Mouse (Mus musculus): ENCODE data around the gene Fbxo8. TPM values are rescaled to one million over a fixed set of nuclear protein-coding genes. Genes with fewer than 3 reads are reported as not detected.

Gene Fbxo8
- 87.7 TPM for polyA plus RNA-seq (2017; shearing (Covaris generic))

DNA sequence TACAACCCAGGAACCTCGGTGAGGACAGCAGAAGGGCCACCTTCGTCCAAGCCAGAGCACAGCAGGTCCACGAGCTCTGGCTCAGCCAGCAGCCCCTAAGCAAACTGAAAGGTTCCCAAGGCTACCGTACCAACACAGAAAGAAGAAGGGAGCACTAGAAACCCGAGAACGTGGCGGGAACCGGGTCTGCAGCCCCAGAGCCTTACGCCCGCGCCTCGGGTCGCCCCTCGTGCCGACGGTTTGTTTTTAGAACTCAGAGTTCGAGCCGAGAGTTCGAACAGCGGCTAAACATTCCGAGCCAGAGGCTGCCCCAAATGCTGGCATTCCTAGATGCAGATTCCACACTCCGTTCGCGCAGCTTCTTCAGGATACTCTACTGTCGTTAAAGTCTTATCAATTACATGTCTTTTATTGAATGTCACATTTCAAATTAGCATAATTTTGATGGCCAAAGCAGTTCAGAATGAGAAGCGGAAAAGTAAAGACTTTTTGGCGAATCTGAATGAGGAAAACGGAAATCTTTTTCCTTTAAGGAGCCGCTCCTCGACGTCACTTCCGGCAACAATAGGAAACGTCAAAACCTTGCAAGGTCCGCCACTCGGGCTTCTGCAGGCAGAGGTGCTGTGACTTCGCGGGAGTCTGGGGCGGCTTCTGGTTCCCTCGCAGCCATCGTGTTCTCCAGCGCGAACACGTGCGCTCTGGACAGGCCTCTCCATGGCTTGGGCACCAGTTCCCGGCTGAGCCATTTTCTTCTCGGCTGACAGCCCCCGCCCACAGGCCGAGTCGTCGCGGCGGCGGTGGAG is at the start of gene Fbxo8, which contains the start of gene Cep44:
TSS of gene Fbxo8 (plus strand) at position 533 of the 803 bp plus-strand sequence.
TSS of gene Cep44 (minus strand) at position 490 of the 803 bp plus-strand sequence.

Other genes starting within 250 kb of the Fbxo8 start
- gene Cep44, start within 50 bp of the Fbxo8 start, polyA plus RNA-seq (2017; shearing (Covaris generic)): 41.0 TPM

Data from naive thymus-derived CD4-positive, alpha-beta T cell, adult 5 months (primary cell).